Mouse (Mus musculus) cerebellum, adult 8-10 months (tissue): ENCODE measurements around the gene 4930595D18Rik.
A peak's percentile ranks its signal among the peaks of the same experiment; 100 is the strongest.

Experiments
- DNase-seq: peaks from one replicate; pipeline ENCODE4 v3.0.0; 2022

4930595D18Rik gene

DNA sequence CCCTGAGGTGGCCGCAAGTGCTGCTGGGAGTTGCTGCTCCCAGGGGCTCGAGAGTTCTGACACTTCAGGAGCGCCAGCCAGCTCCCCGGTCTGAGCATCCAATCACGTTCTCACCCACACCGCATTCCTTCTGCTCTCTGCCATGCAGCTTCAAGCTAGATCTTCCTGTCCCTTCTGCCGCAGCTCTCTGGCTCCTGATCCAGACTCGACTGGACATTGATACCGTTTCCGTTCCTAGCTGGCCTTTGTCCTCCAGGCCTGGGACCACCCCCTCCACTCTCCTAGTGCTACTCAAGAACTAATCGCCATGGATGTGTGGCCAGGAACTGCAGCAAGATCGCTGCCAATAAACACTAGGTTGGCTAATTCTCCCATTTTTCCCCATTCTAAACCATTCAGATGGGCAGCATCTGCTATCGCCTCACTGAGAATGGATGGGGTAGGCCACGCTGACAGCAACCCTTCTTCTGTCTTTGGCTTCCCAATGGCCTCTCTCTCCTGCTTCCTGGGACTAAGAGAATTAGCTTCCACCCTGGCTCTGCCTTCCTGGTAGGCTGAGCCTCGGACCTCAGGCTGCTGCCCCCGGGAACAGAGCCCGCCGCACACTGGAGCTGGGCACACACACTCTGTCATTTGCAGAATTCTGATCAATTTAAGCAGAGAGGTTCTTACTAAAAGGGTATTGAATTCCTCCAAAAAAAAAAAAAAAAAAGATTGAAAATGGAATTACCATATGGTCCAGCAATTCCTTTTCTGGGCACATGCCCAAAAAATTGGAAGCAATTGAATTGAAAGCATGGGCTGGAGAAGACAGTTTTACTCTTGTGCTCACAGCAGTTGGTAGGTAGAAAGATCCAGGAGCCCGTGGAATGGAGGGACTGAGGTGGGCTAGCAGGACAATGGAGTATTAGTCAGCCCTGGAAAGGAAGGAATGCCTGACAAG is 49.2 kb downstream of the 4930595D18Rik start:
- DNase-seq, result no peak

DNA sequence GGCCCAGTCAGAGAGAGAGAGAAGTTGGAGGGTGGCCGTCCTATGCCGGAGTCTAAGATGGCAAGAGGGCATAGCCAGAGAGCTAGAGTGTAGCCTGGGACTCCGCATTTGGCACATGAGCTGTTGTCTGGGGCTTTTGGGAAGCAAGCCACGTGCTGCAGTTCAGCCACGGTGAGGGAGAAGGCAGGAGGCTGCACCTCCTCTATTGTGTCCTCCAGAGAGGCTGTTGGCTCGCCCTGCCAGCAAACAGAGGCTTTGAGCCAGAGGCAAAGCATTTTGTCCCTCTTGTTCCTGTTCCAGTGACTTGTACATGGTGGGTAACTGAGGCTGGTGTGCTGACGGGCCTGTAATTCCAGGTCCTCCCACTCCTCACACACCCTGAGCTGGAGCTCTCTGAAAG is 50.1 kb downstream of the 4930595D18Rik start:
- DNase-seq, result no peak

DNA sequence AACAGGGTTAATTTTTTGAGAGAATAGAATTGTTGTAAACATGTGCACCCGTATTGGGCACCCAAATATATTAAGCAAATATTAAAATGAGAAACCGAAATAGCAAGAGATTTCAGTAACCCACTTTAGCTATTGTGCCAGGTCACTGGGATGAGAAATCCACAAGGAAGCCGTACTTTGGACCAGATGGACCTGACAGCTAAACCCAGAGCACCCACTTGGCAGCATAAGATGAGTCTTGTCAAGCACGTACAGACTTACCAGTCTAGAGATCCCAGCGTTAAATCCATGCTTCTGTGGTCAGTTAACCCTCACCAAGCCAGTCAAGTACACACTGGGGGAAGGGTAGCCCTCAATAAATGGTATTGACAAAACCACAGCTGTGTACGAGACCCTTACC is 58.6 kb downstream of the 4930595D18Rik start:
- DNase-seq, result no peak

DNA sequence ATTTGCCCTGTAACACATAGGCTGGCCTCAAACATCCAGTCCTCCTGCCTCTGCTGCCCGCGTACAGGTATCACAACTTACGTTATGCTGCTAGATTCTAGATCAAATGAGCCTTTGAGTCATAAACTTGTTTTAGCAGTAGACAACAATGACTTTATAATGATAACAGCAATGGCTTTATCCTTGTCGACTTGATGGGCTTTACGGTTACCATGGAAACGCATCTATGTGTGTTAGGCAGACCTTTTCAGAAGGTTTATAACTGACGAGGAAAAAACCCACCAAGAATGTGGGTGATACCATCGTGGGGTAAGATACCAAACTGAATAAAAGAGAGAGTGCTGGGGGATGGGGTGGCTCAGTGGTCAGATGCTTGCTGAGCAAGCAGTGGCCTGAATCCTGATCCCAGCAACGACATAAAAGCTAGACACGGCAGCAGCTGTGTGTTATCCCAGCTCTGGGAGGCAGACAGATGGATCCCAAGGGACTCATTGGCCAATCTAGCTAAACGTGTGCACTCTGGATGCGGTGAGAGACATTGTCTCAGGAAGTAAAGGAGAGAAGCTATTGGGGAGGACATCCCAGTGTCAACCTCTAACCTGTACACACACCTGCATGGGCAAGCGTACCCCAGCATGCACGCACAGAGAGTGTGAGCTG is 59.6 kb downstream of the 4930595D18Rik start:
- no peak for DNase-seq

DNA sequence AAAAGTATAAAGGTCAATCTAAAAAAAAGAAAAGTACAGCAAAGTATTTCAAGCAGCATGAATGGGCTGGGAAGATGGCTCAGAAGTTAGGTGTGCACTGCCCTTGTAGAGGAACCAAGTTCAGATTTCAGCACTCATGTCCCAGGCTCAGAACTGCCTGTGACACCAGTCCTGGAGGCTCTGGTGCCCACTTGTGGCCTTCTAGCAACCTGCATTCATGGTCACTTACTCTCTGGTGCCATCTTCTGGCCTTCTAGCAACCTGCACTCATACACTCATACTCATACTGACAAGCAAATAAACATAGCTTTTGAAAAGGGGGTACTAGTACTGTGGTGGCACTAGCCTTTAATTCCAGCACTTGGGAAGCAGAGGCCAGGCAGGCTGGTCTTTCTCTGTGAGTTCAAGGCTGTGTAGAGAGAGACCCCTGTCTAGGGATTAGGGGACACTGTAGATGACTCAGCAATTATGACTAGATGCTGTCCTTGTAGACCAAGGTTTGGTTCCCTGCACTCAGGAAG is 61.9 kb downstream of the 4930595D18Rik start:
- DNase-seq, result no peak

DNA sequence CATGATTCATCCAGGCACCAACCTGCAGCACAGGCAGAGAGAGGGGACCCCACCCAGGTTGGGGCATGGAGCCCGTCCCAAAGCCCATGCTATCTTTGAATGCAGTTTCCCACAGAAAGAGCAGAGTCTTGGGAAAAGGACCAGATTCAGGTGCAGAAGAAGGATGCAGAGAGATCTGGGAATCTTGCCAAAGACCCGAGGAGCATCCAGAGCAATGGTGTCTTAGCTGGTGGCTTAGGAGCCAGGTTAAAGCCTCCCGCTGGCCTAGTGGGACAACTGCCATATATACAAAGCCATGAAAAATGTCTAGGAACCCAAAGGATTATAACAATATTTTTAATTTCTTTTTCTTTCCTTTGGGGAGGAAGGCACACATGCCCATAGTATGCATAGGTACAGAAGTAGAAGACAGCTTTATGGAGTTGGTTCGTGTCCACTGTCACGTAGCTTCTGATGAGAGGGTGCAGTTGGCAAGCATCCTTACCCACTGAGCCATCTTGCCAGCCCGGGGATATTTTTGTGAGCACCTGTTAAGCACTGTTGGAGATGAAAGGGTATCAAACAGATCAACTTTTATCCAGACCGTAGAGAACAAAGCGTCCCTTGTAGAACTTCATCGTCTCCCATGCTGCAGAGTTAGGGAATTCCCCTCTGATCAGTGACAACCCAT is 63.2 kb downstream of the 4930595D18Rik start:
- peak; percentile 62 for DNase-seq

DNA sequence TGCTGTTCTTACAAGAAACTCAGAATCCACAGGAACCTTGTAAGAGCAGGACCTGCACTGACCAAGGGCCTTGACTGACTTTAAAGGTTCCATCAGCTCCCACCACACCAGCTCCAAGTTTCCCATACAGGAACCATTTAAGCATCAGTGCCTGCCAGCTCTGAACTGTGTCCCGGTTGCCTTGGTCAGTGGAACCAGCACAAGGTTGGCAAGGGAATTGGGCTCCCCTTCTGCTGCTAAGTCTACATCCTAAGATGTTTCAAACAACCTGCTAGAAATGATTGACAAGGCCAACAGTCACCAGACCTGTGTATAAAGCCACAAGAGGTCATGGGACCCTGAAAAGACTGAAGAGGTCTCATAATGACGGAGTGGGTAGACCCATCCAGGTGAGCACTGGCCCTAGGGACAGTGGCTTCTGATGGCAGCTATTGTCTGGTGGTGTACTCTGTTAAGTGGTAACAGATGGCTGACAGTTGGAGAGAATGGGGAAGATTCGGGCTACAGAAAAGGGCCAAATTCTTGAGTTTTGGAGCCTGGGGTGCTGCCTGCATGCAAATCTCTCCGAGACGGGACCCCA is 64.7 kb downstream of the 4930595D18Rik start:
- DNase-seq, result peak; percentile 54

DNA sequence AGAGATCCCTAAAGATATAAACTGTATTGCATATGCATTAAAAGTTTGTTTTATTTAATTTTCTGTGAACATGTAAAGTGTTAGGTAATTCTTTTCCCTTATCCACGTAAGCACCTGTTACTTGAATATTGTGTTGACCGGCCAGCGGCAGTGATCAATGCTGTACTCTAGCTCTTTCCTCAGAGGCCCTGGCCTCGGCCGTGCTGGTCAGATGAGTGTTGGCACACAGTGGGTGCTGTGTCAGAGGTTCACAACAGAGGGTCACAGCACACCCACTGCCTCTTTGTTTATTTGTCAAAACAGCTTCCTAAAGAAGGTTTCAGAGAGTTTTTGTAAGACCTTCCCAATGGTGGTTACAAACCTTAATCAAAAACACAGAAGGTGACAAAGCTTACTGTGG is 69.7 kb downstream of the 4930595D18Rik start:
- DNase-seq, result no peak

DNA sequence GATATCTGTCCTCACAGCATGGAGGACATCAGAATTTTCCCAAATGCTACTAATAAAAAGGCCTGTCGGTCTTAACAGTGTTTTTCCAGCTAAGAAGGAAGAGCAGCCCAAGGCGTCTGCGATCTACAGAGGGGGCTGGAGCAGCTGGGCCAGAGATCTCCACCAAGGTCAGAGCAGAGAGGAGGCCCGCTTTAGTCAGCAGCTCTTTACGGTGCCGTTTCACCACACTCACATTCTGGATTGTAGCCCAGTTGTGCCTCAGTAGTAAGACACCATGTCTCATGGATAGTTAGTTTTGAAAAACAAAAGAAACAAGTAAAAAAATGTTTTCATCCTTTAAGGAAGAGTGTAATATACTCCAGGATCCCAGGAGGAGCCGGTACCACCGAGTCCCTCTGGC is 73.1 kb downstream of the 4930595D18Rik start:
- DNase-seq, result no peak
